Mouse (Mus musculus) CH12.LX (cell line): Measurements from ENCODE around the gene 6430531B16Rik. TPM values are rescaled to one million over a fixed set of nuclear protein-coding genes. Genes with fewer than 3 reads are reported as not detected.

Source experiments
- DNase-seq: peaks from one replicate; pipeline ENCODE4 v3.0.0-alpha.2; 2013; ENCODE audit errors: extremely low read depth
- H3K27ac ChIP-seq: 2 replicates; pipeline ENCODE4 v1.5.1; 2012; ENCODE audit warnings: low read depth, mild to moderate bottlenecking, control low read depth, moderate library complexity; ENCODE audit not compliant: insufficient read depth
- H3K27me3 ChIP-seq: replicated peaks from 2 replicates; pipeline ENCODE3; 2012; ENCODE audit warnings: inconsistent platforms
- H3K36me3 ChIP-seq, 2 experiments: replicated peaks in 1 of 2; 2 replicates each; pipeline versions ENCODE3 to v1.6.1; 2012; ENCODE audit warnings: inconsistent platforms in 1 of 2, low read length in 1 of 2, mild to moderate bottlenecking in 1 of 2, mixed read lengths in 1 of 2, moderate library complexity in 1 of 2; ENCODE audit not compliant: control insufficient read depth in 1 of 2, insufficient read depth in 1 of 2
- H3K4me1 ChIP-seq, 2 experiments: 2 replicates each; pipeline ENCODE4 v1.6.1; 2012; ENCODE audit warnings: inconsistent platforms in 1 of 2, moderate library complexity in 1 of 2; ENCODE audit not compliant: insufficient read depth in 2 of 2, control insufficient read depth in 1 of 2
- H3K4me2 ChIP-seq: 2 replicates; pipeline ENCODE4 v1.6.1; 2012; ENCODE audit warnings: low read depth, mild to moderate bottlenecking, control low read depth; ENCODE audit not compliant: poor library complexity, insufficient read depth, severe bottlenecking
- H3K4me3 ChIP-seq, 3 experiments: fragments of 150-350 bp in 1 of 3; sonication (generic) in 1 of 3; replicated peaks in 1 of 3; 2 replicates each; pipeline versions ENCODE3 to v1.5.1; 2011 to 2012; ENCODE audit warnings: low read depth in 2 of 3, low read length in 2 of 3, mild to moderate bottlenecking in 2 of 3, moderate library complexity in 2 of 3, control low read depth in 1 of 3, improper control_type of control experiment in 1 of 3, inconsistent platforms in 1 of 3, mixed read lengths in 1 of 3; ENCODE audit not compliant: poor library complexity in 1 of 3
- H3K79me2 ChIP-seq: replicated peaks from 2 replicates; pipeline ENCODE4 v1.6.1; 2012; ENCODE audit warnings: mild to moderate bottlenecking, moderate library complexity; ENCODE audit not compliant: control insufficient read depth, poor library complexity, insufficient read depth, severe bottlenecking; ENCODE audit errors: extremely low read depth
- H3K9ac ChIP-seq: 2 replicates; pipeline ENCODE4 v1.6.1; 2012; ENCODE audit warnings: low read depth, mild to moderate bottlenecking, control low read depth, moderate library complexity; ENCODE audit not compliant: insufficient read depth
- H3K9me3 ChIP-seq: replicated peaks from 2 replicates; pipeline ENCODE3; 2012; ENCODE audit warnings: low read length, inconsistent platforms, mixed read lengths
- BHLHE40 ChIP-seq: IDR thresholded peaks from 2 replicates; pipeline ENCODE4 v1.6.1; 2011; ENCODE audit warnings: mild to moderate bottlenecking, low read depth, low read length, improper control_type of control experiment
- CHD2 ChIP-seq: IDR thresholded peaks from 2 replicates; pipeline ENCODE4 v1.6.1; 2011; ENCODE audit warnings: low read length, improper control_type of control experiment
- E2F4 ChIP-seq: IDR thresholded peaks from 2 replicates; pipeline ENCODE4 v1.6.1; 2011; ENCODE audit warnings: low read depth, low read length, improper control_type of control experiment; ENCODE audit not compliant: insufficient replicate concordance
- ELF1 ChIP-seq: IDR thresholded peaks from 2 replicates; pipeline ENCODE4 v1.6.1; 2014; ENCODE audit warnings: low read depth, mild to moderate bottlenecking, inconsistent platforms, low read length, improper control_type of control experiment
- EP300 ChIP-seq: IDR thresholded peaks from 2 replicates; pipeline ENCODE4 v1.6.1; 2011; ENCODE audit warnings: low read length, improper control_type of control experiment
- GABPA ChIP-seq: IDR thresholded peaks from 2 replicates; pipeline ENCODE4 v1.6.1; 2012; ENCODE audit warnings: low read depth, low read length, improper control_type of control experiment, inconsistent platforms; ENCODE audit not compliant: insufficient replicate concordance
- JUND ChIP-seq: conservative IDR thresholded peaks from 2 replicates; pipeline ENCODE4 v1.6.1; 2011; ENCODE audit warnings: low read depth, low read length, improper control_type of control experiment
- MAZ ChIP-seq: IDR thresholded peaks from 2 replicates; pipeline ENCODE4 v1.6.1; 2012; ENCODE audit warnings: low read depth, mild to moderate bottlenecking, inconsistent platforms, low read length, improper control_type of control experiment, moderate library complexity
- MEF2A ChIP-seq: IDR thresholded peaks from 2 replicates; pipeline ENCODE4 v1.6.1; 2014; ENCODE audit warnings: low read depth, mild to moderate bottlenecking, inconsistent platforms, low read length, improper control_type of control experiment, borderline replicate concordance
- MYC ChIP-seq: IDR thresholded peaks from 2 replicates; pipeline ENCODE4 v1.6.1; 2011; ENCODE audit warnings: low read depth, mild to moderate bottlenecking, improper control_type of control experiment, low read length
- NELFE ChIP-seq: IDR thresholded peaks from 2 replicates; pipeline ENCODE4 v1.6.1; 2011; ENCODE audit warnings: low read depth, low read length, improper control_type of control experiment
- NRF1 ChIP-seq: IDR thresholded peaks from 2 replicates; pipeline ENCODE4 v1.6.1; 2014; ENCODE audit warnings: low read depth, mild to moderate bottlenecking, inconsistent platforms, low read length, improper control_type of control experiment, moderate library complexity
- PAX5 ChIP-seq: IDR thresholded peaks from 2 replicates; pipeline ENCODE4 v1.6.1; 2012; ENCODE audit warnings: low read length, inconsistent platforms, mixed read lengths
- POLR2A ChIP-seq: IDR thresholded peaks from 2 replicates; pipeline ENCODE4 v1.6.1; 2011; ENCODE audit warnings: low read depth, mild to moderate bottlenecking, improper control_type of control experiment, low read length
- RCOR1 ChIP-seq: conservative IDR thresholded peaks from 2 replicates; pipeline ENCODE4 v1.6.1; 2012; ENCODE audit warnings: low read depth, mild to moderate bottlenecking, inconsistent platforms, low read length, improper control_type of control experiment
- SIN3A ChIP-seq: IDR thresholded peaks from 2 replicates; pipeline ENCODE4 v1.6.1; 2012; ENCODE audit warnings: low read length, improper control_type of control experiment, inconsistent platforms
- SMC3 ChIP-seq: IDR thresholded peaks from 2 replicates; pipeline ENCODE4 v1.6.1; 2011; ENCODE audit warnings: low read depth, low read length, improper control_type of control experiment
- TBP ChIP-seq: conservative IDR thresholded peaks from 2 replicates; pipeline ENCODE4 v1.6.1; 2011; ENCODE audit warnings: low read depth, low read length, improper control_type of control experiment
- TCF12 ChIP-seq: IDR thresholded peaks from 2 replicates; pipeline ENCODE4 v1.6.1; 2014; ENCODE audit warnings: low read depth, mild to moderate bottlenecking, inconsistent platforms, low read length, improper control_type of control experiment
- USF2 ChIP-seq: conservative IDR thresholded peaks from 2 replicates; pipeline ENCODE4 v1.6.1; 2011; ENCODE audit warnings: low read depth, low read length, improper control_type of control experiment
- ZC3H11A ChIP-seq: IDR thresholded peaks from 2 replicates; pipeline ENCODE4 v1.6.1; 2012; ENCODE audit warnings: low read depth, mild to moderate bottlenecking, inconsistent platforms, low read length, improper control_type of control experiment
- ZMIZ1 ChIP-seq: IDR thresholded peaks from 2 replicates; pipeline ENCODE4 v1.6.1; 2012; ENCODE audit warnings: low read depth, mild to moderate bottlenecking, inconsistent platforms, low read length, improper control_type of control experiment
- ZNF384 ChIP-seq: IDR thresholded peaks from 2 replicates; pipeline ENCODE4 v1.6.1; 2012; ENCODE audit warnings: low read depth, low read length, improper control_type of control experiment, inconsistent platforms
- dilution Hi-C: fragments of 300-500 bp; cut with MboI; formaldehyde crosslinking; loops from 2 replicates; pipeline ENCODE4 v1.14.3; 2020; ENCODE audit warnings: low sequenced_read_pairs; ENCODE audit not compliant: extremely low pct_unique_long_range_greater_than_20kb, extremely low pct_ligation_motif_present
- in situ Hi-C: fragments of 300-500 bp; cut with MboI; formaldehyde crosslinking; loops from 3 replicates; pipeline ENCODE4 v1.14.3; 2019; ENCODE audit warnings: low sequenced_read_pairs, low pct_ligation_motif_present, low pct_unique_long_range_greater_than_20kb, mixed read lengths
- polyA plus RNA-seq: library from polyadenylated mRNA; unstranded; fragments of >175 nt; gene quantifications from 2 replicates; pipeline ENCODE4 v1.2.1, GENCODE M21; 2012; ENCODE audit warnings: low read depth; ENCODE audit not compliant: insufficient read length
- total RNA-seq, 2 experiments: library from RNA; depleted of rRNA; stranded (reverse); fragments of 300-350 nt in 1 of 2; fragments of >200 nt in 1 of 2; gene quantifications; 2 replicates each; pipeline ENCODE4 v1.2.3; 2012 to 2014

6430531B16Rik gene
- total and polyA plus RNA-seq, 3 experiments: 0.13 to 0.21 TPM; not detected in 1

- Histone ChIP-seq H3K27me3 (no peaks in the 10 kb centered on the region), H3K9me3 (peaks cover 3% of the 10 kb centered on the region), H3K4me2 (no peak overlapping the region), H3K4me3 (no peak overlapping the region), H3K27ac (no peak overlapping the region), H3K9ac (no peak overlapping the region), H3K79me2 (no peaks in the 10 kb centered on the region), H3K36me3 (peaks cover 46 to 81% of the 10 kb centered on the region in 2 experiments), H3K4me1 (no peaks in the 10 kb centered on the region)
- in situ Hi-C loops (no loop called here), dilution Hi-C loops (no loop called here)
- TF ChIP-seq ELF1: no peak
- TF ChIP-seq GABPA: no peak
- no peak for TF ChIP-seq JUND
- TF ChIP-seq NELFE: no peak
- no peak for TF ChIP-seq MEF2A
- TF ChIP-seq POLR2A: no peak
- TF ChIP-seq BHLHE40: no peak
- no peak for TF ChIP-seq E2F4
- no peak for TF ChIP-seq SIN3A
- TF ChIP-seq SMC3: no peak
- TF ChIP-seq PAX5: no peak
- no peak for DNase-seq
Observed at GRCm38 (mm10) chr7:140006861-140007611, 28.5 kb upstream of the 6430531B16Rik start.

GRCm38 (mm10) chr7:140004666-140005065, 26.1 kb upstream of the 6430531B16Rik start:
- DNase-seq: no peak
- in situ Hi-C loops: no loop called here
- dilution Hi-C loops: no loop called here
- H3K4me2 ChIP-seq: no peak overlapping the region
- H3K27ac ChIP-seq: no peak overlapping the region
- peaks cover 59 to 88% of the 10 kb centered on the region in 2 experiments for H3K36me3 ChIP-seq
- no peaks in the 10 kb centered on the region for H3K4me1 ChIP-seq
- no peaks in the 10 kb centered on the region for H3K9me3 ChIP-seq
- H3K9ac ChIP-seq: no peak overlapping the region
- no peak overlapping the region for H3K4me3 ChIP-seq
- TF ChIP-seq JUND (no peak), BHLHE40 (no peak)
- H3K79me2 ChIP-seq: no peaks in the 10 kb centered on the region
- H3K27me3 ChIP-seq: no peaks in the 10 kb centered on the region

- in situ Hi-C loops (no loop called here), dilution Hi-C loops (no loop called here)
- Histone ChIP-seq H3K4me2 (no peak overlapping the region), H3K9me3 (no peaks in the 10 kb centered on the region), H3K4me1 (no peaks in the 10 kb centered on the region), H3K79me2 (no peaks in the 10 kb centered on the region), H3K27me3 (no peaks in the 10 kb centered on the region), H3K36me3 (peaks cover 82 to 91% of the 10 kb centered on the region in 2 experiments), H3K9ac (no peak overlapping the region), H3K4me3 (no peak overlapping the region), H3K27ac (no peak overlapping the region)
- DNase-seq: no peak
- TF ChIP-seq ZMIZ1 (no peak), TCF12 (no peak), NELFE (no peak), EP300 (no peak), RCOR1 (no peak), ZNF384 (no peak), CHD2 (no peak), ZC3H11A (no peak), NRF1 (no peak), ELF1 (no peak), MYC (no peak), MAZ (no peak), TBP (no peak), USF2 (no peak)
Observed at GRCm38 (mm10) chr7:140001086-140001740, 22.7 kb upstream of the 6430531B16Rik start.
